Mouse (Mus musculus) cerebellum, adult 2 months (tissue): ENCODE measurements at regions not wholly inside any gene's neighbourhood (a gene's known extent, or its start where the extent isn't known, plus 50 kb on each side); places are given as distances from the start of the nearest gene placed in this dataset.

Source experiments
- CTCF ChIP-seq: fragments of 200-500 bp; IDR thresholded peaks from 2 replicates; pipeline ENCODE4 v1.5.1; 2011; ENCODE audit warnings: low read depth, mild to moderate bottlenecking, control low read depth, low read length, moderate library complexity, borderline replicate concordance; ENCODE audit not compliant: insufficient read depth
- POLR2A ChIP-seq: fragments of 200-500 bp; IDR thresholded peaks from 2 replicates; pipeline ENCODE4 v1.6.1; 2011; ENCODE audit warnings: low read length, control low read depth, borderline replicate concordance; ENCODE audit not compliant: insufficient read depth

- no peak for TF ChIP-seq POLR2A
- no peak for TF ChIP-seq CTCF
These were observed 206.1 kb upstream of the Zfp770 start for GRCm38 (mm10) chr2:114407408-114407807.
